In genomic region chr3:56877062-56877461, GRCm38 (mm10) we compare ENCODE assay signal across 22 mouse cellular contexts.
"Had no signal": no experiment of that assay in that cellular context is flagged by ENCODE, and none has a peak within 500 bp of the region (broad histone marks: within the 10 kb centered on the region; RNA-seq: fewer than 3 reads in every experiment).

No protein-coding gene starts in this region.

- H3K9ac ChIP-seq: liver, embryonic 12.5 days; liver, embryonic 15.5 days; lung, embryonic 15.5 days; midbrain, embryonic 13.5 days; neural tube, embryonic 13.5 days; stomach, embryonic 15.5 days had no signal

- H3K4me1 ChIP-seq: liver, embryonic 12.5 days; liver, embryonic 15.5 days; lung, embryonic 15.5 days; megakaryocyte, embryonic 14.5 days; midbrain, embryonic 10.5 days; midbrain, embryonic 13.5 days; neural tube, embryonic 13.5 days; stomach, embryonic 15.5 days had no signal

- H3K4me2 ChIP-seq: liver, embryonic 12.5 days; liver, embryonic 15.5 days; lung, embryonic 15.5 days; midbrain, embryonic 13.5 days; neural tube, embryonic 13.5 days; stomach, embryonic 15.5 days had no signal

- H3K27ac ChIP-seq: kidney, postnatal 0 days; layer of hippocampus, adult 2 months; liver, embryonic 12.5 days; liver, embryonic 15.5 days; lung, embryonic 15.5 days; midbrain, embryonic 10.5 days; midbrain, embryonic 13.5 days; neural tube, embryonic 13.5 days; stomach, embryonic 15.5 days had no signal

- H3K9me3 ChIP-seq: liver, embryonic 12.5 days; liver, embryonic 15.5 days; lung, embryonic 15.5 days; megakaryocyte, embryonic 14.5 days; midbrain, embryonic 10.5 days; midbrain, embryonic 13.5 days; neural tube, embryonic 13.5 days; stomach, embryonic 15.5 days had no signal

- DNase-seq: kidney, postnatal 25 days; layer of hippocampus, adult 9-11 months; lung, adult 18-20 months; lung, postnatal 10 days; lung, postnatal 36 days; retina, postnatal 1 day; right cerebral cortex, postnatal 25 days; spleen, adult 18-20 months; thymus, adult 18-20 months; thymus, postnatal 36 days had no signal

- H3K36me3 ChIP-seq: liver, embryonic 12.5 days; liver, embryonic 15.5 days; lung, embryonic 15.5 days; midbrain, embryonic 10.5 days; midbrain, embryonic 13.5 days; neural tube, embryonic 13.5 days; stomach, embryonic 15.5 days had no signal

- ATAC-seq: liver, embryonic 12.5 days; midbrain, embryonic 13.5 days; midbrain, embryonic 16.5 days had no signal

- H3K27me3 ChIP-seq: liver, embryonic 12.5 days; liver, embryonic 15.5 days; lung, embryonic 15.5 days; megakaryocyte, embryonic 14.5 days; midbrain, embryonic 13.5 days; neural tube, embryonic 13.5 days; stomach, embryonic 15.5 days had no signal

- H3K4me3 ChIP-seq: layer of hippocampus, adult 2 months; liver, embryonic 12.5 days; liver, embryonic 15.5 days; lung, embryonic 15.5 days; megakaryocyte, embryonic 14.5 days; midbrain, embryonic 10.5 days; midbrain, embryonic 13.5 days; myocyte; neural tube, embryonic 13.5 days; stomach, embryonic 15.5 days had no signal
